8 mouse cellular contexts compared by ENCODE assay signal in genomic region chr9:80332153-80332552, GRCm38 (mm10).
DNase-seq lines count a peak whose midpoint lies in the region; ATAC-seq and TF ChIP-seq lines count a peak whose summit lies in the region.

No protein-coding gene starts in this region.

- H3K9me3 ChIP-seq in embryonic facial prominence, embryonic 13.5 days, result no peaks in the 10 kb centered on the region
- no peaks in the 10 kb centered on the region for H3K9me3 ChIP-seq in liver, embryonic 15.5 days (replicated peaks)

- no peaks in the 10 kb centered on the region for H3K27me3 ChIP-seq in embryonic facial prominence, embryonic 13.5 days
- H3K27me3 ChIP-seq in liver, embryonic 15.5 days, result no peaks in the 10 kb centered on the region

- H3K4me2 ChIP-seq in embryonic facial prominence, embryonic 13.5 days, result peak overlapping the region; percentile 60
- peak overlapping the region; percentile 48 for H3K4me2 ChIP-seq in liver, embryonic 15.5 days

- 16% methylated on average over 14 of the region's 14 CpGs for WGBS in embryonic facial prominence, embryonic 13.5 days
- WGBS in liver, embryonic 15.5 days (ENCODE audit: insufficient replicate concordance), result 20% methylated on average over 14 of the region's 14 CpGs
- 11% methylated on average over 14 of the region's 14 CpGs for WGBS in olfactory bulb, adult 2 months

- intact Hi-C loops in heart, postnatal 14 days (cut with DNase I), result loop anchor here (10.0 kb wide), 2 partner anchors 883 to 1293 kb away; no protein-coding TSS in a partner anchor

- no peak overlapping the region for H3K27ac ChIP-seq in embryonic facial prominence, embryonic 13.5 days
- H3K27ac ChIP-seq in liver, embryonic 15.5 days (replicated peaks), result no peak overlapping the region
- H3K27ac ChIP-seq in olfactory bulb, adult 2 months (ENCODE audit: insufficient read depth, low read depth, low read length), result no peak overlapping the region

- ATAC-seq in CD4-positive, CD25-positive, alpha-beta regulatory T cell, adult 4 months, result peak; percentile 92
- peak; percentile 59; the same call in 1 of the 2 replicates for ATAC-seq in embryonic facial prominence, embryonic 13.5 days (ENCODE audit: insufficient number of reproducible peaks, insufficient read depth, low FRiP score, low TSS enrichment, low read depth)
- ATAC-seq in liver, embryonic 15.5 days (ENCODE audit: insufficient read depth), result no peak

- no peak for TF ChIP-seq POLR2A in olfactory bulb, adult 2 months (IDR thresholded peaks at IDR 0.05; ENCODE audit: insufficient read depth, low read depth, low read length)

- H3K4me3 ChIP-seq in embryonic facial prominence, embryonic 13.5 days, result peak overlapping the region; percentile 28
- no peak overlapping the region for H3K4me3 ChIP-seq in liver, embryonic 15.5 days (replicated peaks)
- peak overlapping the region; percentile 40 for H3K4me3 ChIP-seq in olfactory bulb, adult 2 months (ENCODE audit: insufficient read depth, low read depth, low read length)

- 0 out of 2 replicates have a peak overlapping the region, but pooled peaks have one; percentile 49 for H3K9ac ChIP-seq in embryonic facial prominence, embryonic 13.5 days
- no peak overlapping the region for H3K9ac ChIP-seq in liver, embryonic 15.5 days

- TF ChIP-seq CTCF in olfactory bulb, adult 2 months (IDR thresholded peaks at IDR 0.05; ENCODE audit: insufficient read depth, low read depth, low read length), result no peak

- DNase-seq in WW6 (ENCODE audit: low read depth, low spot score), result peak; percentile 16
- DNase-seq in heart, postnatal 14 days, result peak; percentile 5 to 26
- DNase-seq in kidney, postnatal 4 days, result peak; percentile 45 to 68
- no peak for DNase-seq in gastrocnemius, adult 8-10 months (ENCODE audit: low spot score in 2 of 2)

- H3K36me3 ChIP-seq in embryonic facial prominence, embryonic 13.5 days, result no peaks in the 10 kb centered on the region
- H3K36me3 ChIP-seq in liver, embryonic 15.5 days (replicated peaks), result no peaks in the 10 kb centered on the region

- H3K4me1 ChIP-seq in embryonic facial prominence, embryonic 13.5 days, result peaks cover 17% of the 10 kb centered on the region
- H3K4me1 ChIP-seq in liver, embryonic 15.5 days (replicated peaks), result no peaks in the 10 kb centered on the region; the same call in 1 of the 2 replicates
- H3K4me1 ChIP-seq in olfactory bulb, adult 2 months (ENCODE audit: control insufficient read depth, insufficient read depth, low read length), result peaks cover 2% of the 10 kb centered on the region

Comparison
In these comparisons a context has a peak if more than half of its experiments do, and no peak if none do; other contexts are left out.
1. DNase-seq: peak in WW6 (single experiment), heart, postnatal 14 days (2 of 2) and kidney, postnatal 4 days (2 of 2); none in gastrocnemius, adult 8-10 months (0 of 2).